Mouse (Mus musculus) CH12.LX (cell line): ENCODE data around the gene Anks1. TPM values are rescaled to one million over a fixed set of nuclear protein-coding genes. Genes with fewer than 3 reads are reported as not detected.

Experiments
- DNase-seq: peaks from one replicate; pipeline ENCODE4 v3.0.0-alpha.2; 2013; ENCODE audit errors: extremely low read depth
- H3K27ac ChIP-seq: 2 replicates; pipeline ENCODE4 v1.5.1; 2012; ENCODE audit warnings: low read depth, mild to moderate bottlenecking, control low read depth, moderate library complexity; ENCODE audit not compliant: insufficient read depth
- H3K27me3 ChIP-seq: replicated peaks from 2 replicates; pipeline ENCODE3; 2012; ENCODE audit warnings: inconsistent platforms
- H3K36me3 ChIP-seq, 2 experiments: replicated peaks in 1 of 2; 2 replicates each; pipeline versions ENCODE3 to v1.6.1; 2012; ENCODE audit warnings: inconsistent platforms in 1 of 2, low read length in 1 of 2, mild to moderate bottlenecking in 1 of 2, mixed read lengths in 1 of 2, moderate library complexity in 1 of 2; ENCODE audit not compliant: control insufficient read depth in 1 of 2, insufficient read depth in 1 of 2
- H3K4me1 ChIP-seq, 2 experiments: 2 replicates each; pipeline ENCODE4 v1.6.1; 2012; ENCODE audit warnings: inconsistent platforms in 1 of 2, moderate library complexity in 1 of 2; ENCODE audit not compliant: insufficient read depth in 2 of 2, control insufficient read depth in 1 of 2
- H3K4me2 ChIP-seq: 2 replicates; pipeline ENCODE4 v1.6.1; 2012; ENCODE audit warnings: low read depth, mild to moderate bottlenecking, control low read depth; ENCODE audit not compliant: poor library complexity, insufficient read depth, severe bottlenecking
- H3K4me3 ChIP-seq, 3 experiments: fragments of 150-350 bp in 1 of 3; sonication (generic) in 1 of 3; replicated peaks in 1 of 3; 2 replicates each; pipeline versions ENCODE3 to v1.5.1; 2011 to 2012; ENCODE audit warnings: low read depth in 2 of 3, low read length in 2 of 3, mild to moderate bottlenecking in 2 of 3, moderate library complexity in 2 of 3, control low read depth in 1 of 3, improper control_type of control experiment in 1 of 3, inconsistent platforms in 1 of 3, mixed read lengths in 1 of 3; ENCODE audit not compliant: poor library complexity in 1 of 3
- H3K79me2 ChIP-seq: replicated peaks from 2 replicates; pipeline ENCODE4 v1.6.1; 2012; ENCODE audit warnings: mild to moderate bottlenecking, moderate library complexity; ENCODE audit not compliant: control insufficient read depth, poor library complexity, insufficient read depth, severe bottlenecking; ENCODE audit errors: extremely low read depth
- H3K9ac ChIP-seq: 2 replicates; pipeline ENCODE4 v1.6.1; 2012; ENCODE audit warnings: low read depth, mild to moderate bottlenecking, control low read depth, moderate library complexity; ENCODE audit not compliant: insufficient read depth
- H3K9me3 ChIP-seq: replicated peaks from 2 replicates; pipeline ENCODE3; 2012; ENCODE audit warnings: low read length, inconsistent platforms, mixed read lengths
- BHLHE40 ChIP-seq: IDR thresholded peaks from 2 replicates; pipeline ENCODE4 v1.6.1; 2011; ENCODE audit warnings: mild to moderate bottlenecking, low read depth, low read length, improper control_type of control experiment
- CTCF ChIP-seq, 2 experiments: IDR thresholded peaks in 1 of 2; conservative IDR thresholded peaks in 1 of 2; 2 replicates each; pipeline ENCODE4 v1.5.1; 2011 to 2012; ENCODE audit warnings: low read depth in 2 of 2, low read length in 2 of 2, improper control_type of control experiment in 1 of 2, inconsistent platforms in 1 of 2, mild to moderate bottlenecking in 1 of 2, moderate library complexity in 1 of 2
- E2F4 ChIP-seq: IDR thresholded peaks from 2 replicates; pipeline ENCODE4 v1.6.1; 2011; ENCODE audit warnings: low read depth, low read length, improper control_type of control experiment; ENCODE audit not compliant: insufficient replicate concordance
- ELF1 ChIP-seq: IDR thresholded peaks from 2 replicates; pipeline ENCODE4 v1.6.1; 2014; ENCODE audit warnings: low read depth, mild to moderate bottlenecking, inconsistent platforms, low read length, improper control_type of control experiment
- EP300 ChIP-seq: IDR thresholded peaks from 2 replicates; pipeline ENCODE4 v1.6.1; 2011; ENCODE audit warnings: low read length, improper control_type of control experiment
- HCFC1 ChIP-seq: IDR thresholded peaks from 2 replicates; pipeline ENCODE4 v1.6.1; 2012; ENCODE audit warnings: low read depth, mild to moderate bottlenecking, inconsistent platforms, low read length, improper control_type of control experiment
- IRF4 ChIP-seq: IDR thresholded peaks from 2 replicates; pipeline ENCODE4 v1.6.1; 2014; ENCODE audit warnings: low read depth, mild to moderate bottlenecking, inconsistent platforms, low read length, improper control_type of control experiment
- KAT2A ChIP-seq: IDR thresholded peaks from 2 replicates; pipeline ENCODE4 v1.6.1; 2012; ENCODE audit warnings: low read length, improper control_type of control experiment, inconsistent platforms; ENCODE audit not compliant: insufficient replicate concordance
- MAX ChIP-seq: IDR thresholded peaks from 2 replicates; pipeline ENCODE4 v1.6.1; 2011; ENCODE audit warnings: low read length, improper control_type of control experiment
- MAZ ChIP-seq: IDR thresholded peaks from 2 replicates; pipeline ENCODE4 v1.6.1; 2012; ENCODE audit warnings: low read depth, mild to moderate bottlenecking, inconsistent platforms, low read length, improper control_type of control experiment, moderate library complexity
- MXI1 ChIP-seq: IDR thresholded peaks from 2 replicates; pipeline ENCODE4 v1.6.1; 2011; ENCODE audit warnings: mild to moderate bottlenecking, low read depth, low read length, improper control_type of control experiment
- MYC ChIP-seq: IDR thresholded peaks from 2 replicates; pipeline ENCODE4 v1.6.1; 2011; ENCODE audit warnings: low read depth, mild to moderate bottlenecking, improper control_type of control experiment, low read length
- RAD21 ChIP-seq: IDR thresholded peaks from 2 replicates; pipeline ENCODE4 v1.6.1; 2011; ENCODE audit warnings: low read depth, mild to moderate bottlenecking, low read length, improper control_type of control experiment, moderate library complexity
- SIN3A ChIP-seq: IDR thresholded peaks from 2 replicates; pipeline ENCODE4 v1.6.1; 2012; ENCODE audit warnings: low read length, improper control_type of control experiment, inconsistent platforms
- ZC3H11A ChIP-seq: IDR thresholded peaks from 2 replicates; pipeline ENCODE4 v1.6.1; 2012; ENCODE audit warnings: low read depth, mild to moderate bottlenecking, inconsistent platforms, low read length, improper control_type of control experiment
- ZNF384 ChIP-seq: IDR thresholded peaks from 2 replicates; pipeline ENCODE4 v1.6.1; 2012; ENCODE audit warnings: low read depth, low read length, improper control_type of control experiment, inconsistent platforms
- dilution Hi-C: fragments of 300-500 bp; cut with MboI; formaldehyde crosslinking; loops from 2 replicates; pipeline ENCODE4 v1.14.3; 2020; ENCODE audit warnings: low sequenced_read_pairs; ENCODE audit not compliant: extremely low pct_unique_long_range_greater_than_20kb, extremely low pct_ligation_motif_present
- in situ Hi-C: fragments of 300-500 bp; cut with MboI; formaldehyde crosslinking; loops from 3 replicates; pipeline ENCODE4 v1.14.3; 2019; ENCODE audit warnings: low sequenced_read_pairs, low pct_ligation_motif_present, low pct_unique_long_range_greater_than_20kb, mixed read lengths
- polyA plus RNA-seq: library from polyadenylated mRNA; unstranded; fragments of >175 nt; gene quantifications from 2 replicates; pipeline ENCODE4 v1.2.1, GENCODE M21; 2012; ENCODE audit warnings: low read depth; ENCODE audit not compliant: insufficient read length
- total RNA-seq, 2 experiments: library from RNA; depleted of rRNA; stranded (reverse); fragments of 300-350 nt in 1 of 2; fragments of >200 nt in 1 of 2; gene quantifications; 2 replicates each; pipeline ENCODE4 v1.2.3; 2012 to 2014

The Anks1 gene
- total and polyA plus RNA-seq, 3 experiments = 5.8 to 9.3 (median 9.0) TPM

GRCm38 (mm10) chr17:28032219-28032618, 123.1 kb downstream of the Anks1 start:
- dilution Hi-C loops = no loop called here
- in situ Hi-C loops = no loop called here
- Histone ChIP-seq H3K36me3 (peaks cover 0 to 33% of the 10 kb centered on the region in 2 experiments), H3K4me1 (no peaks in the 10 kb centered on the region), H3K27me3 (no peaks in the 10 kb centered on the region), H3K4me3 (no peak overlapping the region), H3K79me2 (no peaks in the 10 kb centered on the region), H3K4me2 (no peak overlapping the region), H3K9ac (no peak overlapping the region), H3K9me3 (no peaks in the 10 kb centered on the region), H3K27ac (no peak overlapping the region)
- DNase-seq = no peak
- no peak for TF ChIP-seq E2F4
- TF ChIP-seq MXI1 = no peak

DNA sequence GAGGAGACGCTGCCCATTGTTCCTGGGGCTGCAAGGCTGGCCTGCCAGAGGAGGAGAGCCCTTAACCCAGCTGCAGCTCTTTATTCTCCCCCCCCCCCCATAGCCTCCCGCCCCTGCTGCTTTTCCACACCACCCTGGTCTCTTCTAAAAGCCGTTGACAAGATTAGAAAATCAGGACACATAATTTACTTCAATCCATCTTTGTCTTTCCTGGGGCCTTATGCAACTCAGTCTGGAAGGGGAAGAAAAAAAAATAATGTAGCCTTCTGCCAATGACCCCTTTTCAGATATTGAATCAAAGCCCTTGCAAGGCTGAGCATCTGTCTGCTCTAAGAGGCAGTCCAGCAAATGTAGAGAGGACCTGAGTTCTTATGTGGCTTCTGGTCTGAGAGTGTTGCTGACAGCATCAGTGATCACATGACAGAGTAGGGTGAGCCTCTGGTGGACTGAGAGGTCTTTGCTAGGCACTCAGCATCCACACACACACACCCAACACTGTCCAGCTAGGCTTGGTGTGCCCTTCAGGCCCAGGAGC, 124.0 kb downstream of the Anks1 start:
- Histone ChIP-seq H3K4me1 (no peaks in the 10 kb centered on the region), H3K4me2 (no peak overlapping the region), H3K9ac (no peak overlapping the region), H3K27me3 (no peaks in the 10 kb centered on the region), H3K4me3 (no peak overlapping the region), H3K27ac (no peak overlapping the region), H3K79me2 (no peaks in the 10 kb centered on the region), H3K9me3 (no peaks in the 10 kb centered on the region), H3K36me3 (peaks cover 0 to 34% of the 10 kb centered on the region in 2 experiments)
- no peak for TF ChIP-seq BHLHE40
- TF ChIP-seq ELF1 = no peak
- no peak for TF ChIP-seq EP300
- no peak for TF ChIP-seq IRF4
- TF ChIP-seq ZNF384 = no peak
- TF ChIP-seq ZC3H11A = no peak
- TF ChIP-seq E2F4 = no peak
- no peak for TF ChIP-seq MYC
- TF ChIP-seq CTCF (conservative IDR thresholded peaks at IDR 0.05 in 1 of 2, IDR thresholded peaks at IDR 0.05 in 1 of 2; ENCODE audit: low read depth in 2 of 2, low read length in 2 of 2) = no peak
- no peak for TF ChIP-seq HCFC1
- no peak for TF ChIP-seq MAZ
- no peak for TF ChIP-seq RAD21
- dilution Hi-C loops (no loop called here), in situ Hi-C loops (no loop called here)
- no peak for DNase-seq

DNA sequence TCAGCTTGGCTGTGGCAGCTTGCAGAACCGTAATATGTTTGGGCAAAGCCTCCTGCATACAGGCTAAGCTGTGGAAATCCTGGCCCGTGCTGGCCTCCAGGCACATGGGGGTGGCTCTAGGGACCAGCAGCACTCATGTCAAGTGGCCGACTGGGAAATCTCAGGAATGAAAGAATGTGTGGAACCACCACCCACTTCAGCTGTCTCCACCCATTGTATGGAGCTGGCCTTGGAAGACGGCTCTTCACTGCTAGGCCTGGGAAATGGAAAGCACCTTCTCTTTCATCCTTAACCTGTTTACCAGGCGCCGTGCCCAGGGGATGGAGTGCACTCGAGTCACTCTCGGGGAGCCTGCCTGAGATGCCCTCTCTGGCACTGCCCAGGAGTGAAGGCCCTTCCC, 125.9 kb downstream of the Anks1 start:
- dilution Hi-C loops (no loop called here), in situ Hi-C loops (no loop called here)
- Histone ChIP-seq H3K4me1 (no peaks in the 10 kb centered on the region), H3K9me3 (no peaks in the 10 kb centered on the region), H3K9ac (no peak overlapping the region), H3K27ac (no peak overlapping the region), H3K27me3 (no peaks in the 10 kb centered on the region), H3K36me3 (peaks cover 0 to 46% of the 10 kb centered on the region in 2 experiments), H3K4me2 (no peak overlapping the region), H3K79me2 (no peaks in the 10 kb centered on the region), H3K4me3 (no peak overlapping the region)
- TF ChIP-seq IRF4 (no peak), KAT2A (no peak), EP300 (no peak), MAX (no peak), SIN3A (no peak)
- DNase-seq = no peak
